Mouse (Mus musculus) urinary bladder, adult 18-20 months (tissue): Measurements from ENCODE around the gene Rxfp4.

Experiments used
- DNase-seq, 2 experiments: peaks; one replicate each; pipeline ENCODE4 v3.0.0; 2022; ENCODE audit warnings: low spot score in 2 of 2, mixed read lengths in 2 of 2

Gene Rxfp4

GRCm38 (mm10) chr3:88651669-88652618, 998 bp downstream of the Rxfp4 start:
- DNase-seq: no peak

DNA sequence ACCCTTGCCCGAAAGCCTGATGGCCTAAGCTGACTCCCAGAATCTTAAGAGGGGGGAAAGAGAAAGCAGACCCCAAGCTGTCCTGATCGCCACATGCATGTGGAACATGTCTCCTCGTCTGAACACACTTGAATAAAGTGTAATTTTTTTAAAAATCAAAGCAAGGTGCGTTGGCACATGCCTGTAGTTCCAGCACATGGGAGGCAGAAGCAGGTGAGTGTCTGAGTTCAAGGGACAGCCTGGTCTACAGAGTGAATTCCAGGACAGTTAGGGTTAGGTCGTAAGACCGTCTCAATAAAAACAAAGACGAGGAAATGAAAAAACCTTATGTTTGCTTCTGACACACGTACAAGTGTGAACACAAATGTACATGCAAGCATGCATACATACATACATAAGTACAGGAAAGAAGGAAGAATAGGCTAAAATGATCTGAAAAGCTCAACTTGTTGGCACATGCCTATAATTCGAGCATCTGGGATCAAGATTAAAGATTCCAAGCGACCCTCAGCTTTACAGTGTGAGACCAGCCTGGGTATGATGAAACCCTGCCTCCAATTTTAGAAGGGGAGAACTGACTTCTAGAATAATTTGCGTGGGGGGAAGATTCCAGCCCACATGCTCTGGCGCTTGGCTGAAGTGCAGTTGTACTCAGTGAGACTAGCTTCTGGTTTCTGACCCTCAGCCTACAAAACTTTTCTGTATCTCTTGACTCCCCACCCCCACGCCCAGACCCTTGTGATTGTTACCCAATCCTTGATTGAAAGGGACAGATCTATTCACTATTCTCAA, 2.0 kb downstream of the Rxfp4 start:
- no peak for DNase-seq

GRCm38 (mm10) chr3:88649967-88650366, 3.0 kb downstream of the Rxfp4 start:
- no peak for DNase-seq

- DNase-seq: no peak
Observed at GRCm38 (mm10) chr3:88649186-88649585, 3.8 kb downstream of the Rxfp4 start.

DNA sequence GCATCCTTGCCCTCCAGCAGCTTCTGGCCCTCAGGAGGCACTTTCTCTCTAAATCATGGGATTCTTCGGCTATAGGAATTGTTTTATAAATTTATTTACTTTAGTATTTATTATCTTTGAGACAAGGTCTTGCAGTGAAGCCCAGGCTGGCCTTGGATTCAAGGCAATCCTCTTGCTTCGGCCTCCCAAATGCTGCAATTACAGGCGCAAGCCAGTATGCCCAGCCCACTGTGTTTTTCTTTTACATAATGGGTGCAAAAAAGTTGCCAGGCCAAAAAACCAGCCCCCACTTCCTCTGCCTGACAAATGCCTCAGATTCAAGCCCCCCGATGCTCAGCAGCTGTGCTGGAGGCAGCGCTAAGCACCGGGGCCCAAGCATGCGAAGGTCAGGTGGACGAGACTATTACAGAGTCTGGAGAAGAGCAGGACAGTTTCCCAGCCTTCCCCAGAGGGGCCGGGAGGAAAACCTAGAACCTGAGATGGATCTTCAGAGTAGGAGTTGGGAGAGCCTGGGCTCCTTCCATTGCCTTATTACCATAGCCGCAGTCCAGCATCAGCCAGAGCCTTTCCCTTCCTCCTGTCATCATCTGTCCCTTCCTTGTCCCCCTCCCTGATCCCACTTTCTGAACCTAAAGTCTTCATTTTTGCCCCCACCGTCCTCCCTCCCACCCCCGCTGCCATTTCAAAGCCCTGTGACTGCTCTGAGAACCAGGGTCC, 4.3 kb downstream of the Rxfp4 start:
- no peak for DNase-seq

DNA sequence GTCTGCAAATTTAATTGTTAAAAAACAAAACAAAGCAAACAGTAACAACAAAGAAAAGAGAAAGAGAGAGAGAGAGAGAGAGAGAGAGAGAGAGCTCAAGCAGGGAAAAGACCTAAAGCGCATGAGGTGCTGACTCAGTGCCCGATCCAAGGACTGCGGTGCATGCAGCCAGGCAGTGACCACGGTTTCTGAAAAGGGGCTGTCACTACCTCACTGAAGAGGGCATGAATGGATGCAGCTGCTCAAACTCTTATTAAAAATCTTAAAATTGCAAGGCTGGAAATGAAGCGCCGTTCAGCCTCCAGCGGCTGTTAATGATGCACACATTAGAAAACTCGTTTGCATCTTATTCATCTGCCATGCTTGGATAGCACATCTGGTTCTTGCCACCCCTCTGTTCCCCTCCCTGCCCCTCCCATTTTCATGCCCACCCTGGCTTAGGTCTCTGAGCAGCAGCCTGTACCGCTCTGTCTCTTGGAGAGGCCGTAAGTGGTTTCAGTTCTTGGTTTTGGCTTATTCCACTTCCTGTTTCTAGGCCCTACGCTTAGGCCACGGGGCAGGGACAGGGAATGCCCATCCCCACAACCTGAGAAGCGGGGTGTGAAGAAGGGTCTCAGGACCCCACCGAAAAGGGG, 5.0 kb downstream of the Rxfp4 start:
- DNase-seq: no peak

- no peak for DNase-seq
Observed at GRCm38 (mm10) chr3:88647076-88647475, 5.9 kb downstream of the Rxfp4 start.

DNA sequence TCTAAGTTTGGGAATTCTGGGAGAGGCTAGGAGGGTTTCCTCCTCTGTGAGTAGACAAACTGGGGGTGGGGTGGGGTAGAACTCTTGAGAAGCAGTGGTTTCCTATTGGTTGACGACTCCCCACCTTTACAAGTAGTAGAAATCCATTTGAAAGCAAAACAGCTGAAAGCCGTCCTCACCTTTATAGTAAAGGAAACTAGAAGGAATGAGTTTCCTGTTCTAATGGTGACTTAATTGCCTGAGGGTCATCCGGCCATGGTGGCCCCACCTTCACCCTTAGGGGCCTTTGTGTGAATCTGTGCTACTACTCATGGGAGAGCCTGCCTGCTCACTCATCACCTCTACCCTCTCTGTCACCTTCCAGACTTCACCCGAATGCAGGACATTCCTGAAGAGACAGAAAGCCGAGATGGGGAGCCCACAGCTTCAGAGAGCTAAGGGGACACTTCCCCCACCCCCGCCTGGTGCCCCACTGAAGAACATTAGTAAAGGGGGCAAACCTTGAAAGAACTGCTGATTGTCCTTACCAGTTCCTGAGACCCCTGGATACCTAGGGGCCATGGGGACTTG, 6.4 kb downstream of the Rxfp4 start:
- DNase-seq: no peak

DNA sequence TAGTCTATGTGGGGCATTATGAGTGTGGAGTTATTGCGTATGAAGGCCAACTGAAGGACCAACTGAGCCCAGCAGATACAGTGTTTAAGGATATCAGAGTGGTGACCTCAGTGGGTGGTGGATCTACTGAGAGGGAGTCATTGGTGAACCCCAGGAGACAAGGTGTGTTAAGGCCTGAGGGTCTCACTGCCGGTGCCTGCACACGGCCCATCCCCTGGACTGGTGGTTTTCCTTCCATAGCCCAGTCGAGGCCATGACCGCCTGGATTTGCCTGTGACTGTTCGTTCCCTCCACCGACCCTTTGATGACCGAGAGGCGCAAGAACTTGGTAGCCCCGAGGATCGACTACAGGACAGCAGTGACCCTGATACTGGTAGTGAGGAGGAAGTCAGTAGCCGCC, 7.0 kb downstream of the Rxfp4 start:
- DNase-seq: no peak

DNA sequence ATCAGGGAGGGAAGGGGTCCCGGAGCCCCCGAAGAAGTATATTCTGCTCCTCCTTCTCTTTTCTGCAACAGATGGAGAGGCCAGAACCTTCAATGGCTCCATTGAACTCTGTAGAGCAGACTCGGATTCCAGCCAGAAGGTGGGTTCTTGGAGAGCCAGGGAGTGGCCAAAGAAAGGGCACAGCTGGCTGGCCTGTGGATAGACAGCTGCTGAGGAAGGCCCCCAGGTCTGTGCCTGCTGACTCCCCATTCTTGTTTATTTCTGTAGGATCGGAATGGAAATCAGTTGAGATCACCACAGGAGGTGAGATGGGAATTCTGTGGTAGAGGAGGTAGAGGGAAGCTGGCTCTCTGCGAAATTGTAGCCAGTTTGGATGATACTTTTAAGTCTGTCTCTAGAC, 9.9 kb downstream of the Rxfp4 start:
- no peak for DNase-seq

GRCm38 (mm10) chr3:88640676-88641075, 12.3 kb downstream of the Rxfp4 start:
- DNase-seq: no peak

GRCm38 (mm10) chr3:88639239-88639638, 13.7 kb downstream of the Rxfp4 start:
- no peak for DNase-seq

- DNase-seq: no peak
Observed at GRCm38 (mm10) chr3:88637134-88637533, 15.8 kb downstream of the Rxfp4 start.

GRCm38 (mm10) chr3:88636555-88636986, 16.4 kb downstream of the Rxfp4 start:
- no peak for DNase-seq

DNA sequence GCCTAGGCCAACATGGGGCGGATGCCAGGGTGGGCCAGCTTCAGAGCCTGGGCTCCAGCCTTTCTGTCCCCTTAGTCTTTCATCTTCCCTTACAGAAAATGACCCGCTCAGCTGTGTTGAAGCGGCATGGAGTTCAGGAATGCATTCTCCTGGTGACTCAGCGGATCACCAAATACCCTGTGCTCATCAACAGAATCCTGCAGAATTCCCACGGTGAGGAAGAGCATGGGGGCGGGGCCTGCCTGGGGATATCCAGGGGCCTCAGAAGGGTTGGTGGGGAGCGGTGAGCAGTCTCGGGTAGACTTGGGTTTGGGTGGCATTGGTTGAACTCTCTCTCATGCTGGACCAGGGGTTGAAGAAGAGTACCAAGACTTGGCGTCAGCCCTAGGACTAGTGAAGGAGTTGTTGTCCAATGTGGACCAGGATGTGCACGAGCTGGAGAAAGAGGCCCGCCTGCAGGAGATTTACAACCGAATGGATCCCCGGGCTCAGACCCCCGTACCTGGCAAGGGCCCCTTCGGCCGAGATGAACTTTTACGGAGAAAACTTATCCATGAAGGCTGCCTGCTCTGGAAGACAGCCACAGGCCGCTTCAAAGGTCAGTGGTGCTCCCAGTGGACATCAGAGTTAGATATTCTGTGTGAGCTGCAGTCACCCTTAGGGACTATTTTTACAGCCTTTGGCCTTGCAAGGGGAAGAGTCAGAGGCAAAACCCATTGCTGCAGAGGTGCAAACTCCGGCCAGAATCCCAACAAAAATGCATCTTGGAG, 17.3 kb downstream of the Rxfp4 start:
- no peak for DNase-seq

DNA sequence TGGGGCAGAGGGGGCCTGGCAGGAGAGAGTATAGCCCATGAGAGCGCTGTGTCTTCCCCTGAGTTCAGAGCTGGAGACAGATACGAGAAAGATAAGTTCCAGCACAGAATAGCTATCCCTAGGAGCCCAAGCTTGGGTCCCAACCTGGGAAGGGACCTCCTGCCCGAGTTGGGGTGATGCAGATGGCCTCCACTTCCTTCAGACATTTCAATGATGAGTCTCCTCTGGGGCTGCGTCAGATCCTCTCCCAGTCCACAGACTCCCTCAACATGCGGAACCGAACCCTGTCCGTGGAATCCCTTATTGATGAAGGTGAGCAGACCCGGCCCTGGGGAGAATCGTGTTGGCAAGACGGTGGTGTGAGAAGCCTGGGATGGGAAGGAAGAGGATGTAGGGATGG, 19.9 kb downstream of the Rxfp4 start:
- no peak for DNase-seq

GRCm38 (mm10) chr3:88631921-88632587, 20.9 kb downstream of the Rxfp4 start:
- DNase-seq: no peak

DNA sequence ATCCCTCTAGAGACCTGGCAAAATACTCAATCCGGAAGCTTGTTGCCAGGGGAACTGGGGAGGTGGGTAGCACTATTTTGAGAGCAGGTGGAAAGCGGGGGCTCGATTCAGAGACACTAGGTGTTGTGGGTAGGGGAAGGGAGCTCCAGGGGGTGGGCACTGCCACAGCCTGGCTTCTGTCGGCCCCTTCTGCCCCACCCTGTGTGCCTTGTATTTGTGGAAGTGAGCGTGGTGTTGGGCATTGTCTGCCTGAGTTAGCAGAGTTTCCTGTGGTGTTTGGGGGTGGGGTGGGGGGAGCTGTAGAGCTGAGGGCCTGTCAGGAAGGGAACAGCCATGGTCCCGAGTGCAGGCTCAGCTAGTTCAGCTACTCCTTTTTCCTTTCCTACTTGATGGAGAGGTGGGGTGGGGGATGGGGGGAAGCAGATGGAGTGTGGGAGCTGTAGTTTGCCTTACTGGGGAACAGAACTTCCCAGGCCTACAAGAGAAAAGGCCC, 22.0 kb downstream of the Rxfp4 start:
- DNase-seq: no peak

DNA sequence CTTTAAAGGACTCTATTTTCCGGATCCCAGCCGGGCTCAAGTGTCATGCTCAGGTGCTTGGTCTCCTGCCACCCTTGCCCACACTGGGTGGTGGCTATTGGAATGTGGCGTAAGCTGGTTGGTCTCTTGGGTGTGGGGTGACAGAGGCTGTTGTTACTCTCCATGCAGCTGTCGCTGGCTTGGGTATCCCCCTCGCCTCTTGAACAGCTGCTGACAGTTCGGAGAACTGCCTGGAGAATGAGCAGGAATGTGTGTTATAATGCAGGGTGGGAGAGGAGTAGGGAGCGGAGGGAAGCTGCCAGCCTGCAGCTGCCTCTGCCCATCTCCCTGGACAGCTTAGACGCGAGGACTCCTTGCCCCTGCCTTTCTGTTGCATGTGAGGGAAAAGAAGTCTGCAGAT, 22.9 kb downstream of the Rxfp4 start:
- no peak for DNase-seq

DNA sequence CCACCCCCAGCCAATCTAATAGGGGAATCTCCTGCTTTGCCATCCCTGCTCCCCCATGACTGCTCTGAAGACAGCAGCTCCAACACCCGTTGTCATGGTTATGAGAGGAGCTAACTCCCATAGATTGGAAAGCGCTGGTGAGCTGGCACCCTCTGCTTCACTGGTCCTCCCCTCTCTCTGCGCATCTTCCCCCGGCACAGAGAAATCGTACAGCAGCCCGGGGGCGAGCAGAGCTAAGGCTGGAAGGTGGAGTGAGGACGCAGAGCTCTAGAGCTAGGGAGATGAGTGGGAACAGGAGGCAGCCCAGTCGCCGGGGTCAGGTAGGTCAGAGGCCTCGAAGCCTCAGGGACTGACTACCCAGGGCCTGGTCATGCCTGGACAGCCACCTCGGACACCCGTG, 23.7 kb downstream of the Rxfp4 start:
- no peak for DNase-seq
